Mouse (Mus musculus) liver, embryonic 14.5 days (tissue): ENCODE data around the gene Alpk3.

Experiments used
- CTCF ChIP-seq: IDR thresholded peaks from 2 replicates; pipeline ENCODE4 v1.5.1; 2016; ENCODE audit warnings: antibody characterized with exemption, low read depth, control low read depth
- EP300 ChIP-seq: IDR thresholded peaks from 2 replicates; pipeline ENCODE4 v1.6.1; 2016; ENCODE audit warnings: antibody characterized with exemption, low read depth

DNA sequence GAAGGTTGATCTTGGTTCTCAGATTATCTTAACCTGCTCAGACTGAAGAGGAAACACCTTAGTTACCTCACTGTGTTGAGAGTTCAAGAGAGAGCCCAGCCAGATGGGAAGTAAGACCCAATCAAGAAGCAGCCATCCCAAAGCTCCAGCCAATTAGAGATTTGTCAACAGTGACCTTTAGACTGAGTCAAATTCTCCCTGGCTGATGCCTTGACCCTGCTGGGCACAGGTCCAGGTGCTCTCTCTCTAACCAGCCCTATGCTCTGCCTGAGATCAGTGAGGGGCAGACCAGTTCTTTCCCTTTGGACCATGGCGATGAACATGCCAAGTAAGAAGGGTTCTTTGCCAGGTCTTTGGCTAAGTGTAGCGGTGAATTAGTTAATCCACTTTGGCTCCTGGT, 54.3 kb downstream of the Alpk3 start:
- TF ChIP-seq EP300 (no peak), CTCF (no peak)
